Mouse (Mus musculus): ENCODE results near the gene Dvl2. TPM values are rescaled to one million over a fixed set of nuclear protein-coding genes. Genes with fewer than 3 reads are reported as not detected.
"Not testable (repeated sequence)": the region's sequence is repeated elsewhere in the genome, so short reads cannot be mapped to it uniquely, and the experiment has no call there.

Dvl2 gene
- 47.3 and 52.0 TPM in 2 replicates for polyA plus RNA-seq (2014; fragmentation: Nextera tagmentation; extraction: Ambion mirVana)

DNA sequence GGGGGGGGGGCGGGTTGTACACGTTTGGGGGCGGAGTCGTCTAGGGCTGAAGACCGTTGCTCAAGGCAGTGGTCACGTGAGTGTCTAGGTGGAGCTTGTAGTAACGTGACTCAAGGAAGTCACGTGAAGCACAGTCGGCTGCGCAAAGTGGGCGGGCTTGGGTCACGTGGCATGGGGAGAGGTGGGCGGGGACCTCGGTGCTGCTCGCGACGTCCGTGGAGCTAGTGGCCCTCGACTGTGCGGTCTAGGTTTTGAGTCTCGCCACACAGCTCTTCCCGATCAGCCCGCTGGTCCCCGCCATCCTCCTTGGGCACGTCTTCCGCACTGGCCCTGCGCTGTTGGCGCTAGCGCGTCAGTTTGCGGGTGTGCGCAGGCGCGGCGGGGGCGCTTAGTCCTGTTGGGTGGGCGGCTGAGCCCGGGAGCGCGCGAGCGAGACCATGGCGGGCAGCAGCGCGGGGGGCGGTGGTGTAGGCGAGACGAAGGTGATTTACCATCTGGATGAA lies at the start of gene Dvl2:
Gene Dvl2 (plus strand): TSS at position 200 of the 503 bp plus-strand sequence.
- ATAC-seq (ENCODE audit: insufficient number of reproducible peaks, low FRiP score, low TSS enrichment, low read depth), result peak; percentile 59

DNA sequence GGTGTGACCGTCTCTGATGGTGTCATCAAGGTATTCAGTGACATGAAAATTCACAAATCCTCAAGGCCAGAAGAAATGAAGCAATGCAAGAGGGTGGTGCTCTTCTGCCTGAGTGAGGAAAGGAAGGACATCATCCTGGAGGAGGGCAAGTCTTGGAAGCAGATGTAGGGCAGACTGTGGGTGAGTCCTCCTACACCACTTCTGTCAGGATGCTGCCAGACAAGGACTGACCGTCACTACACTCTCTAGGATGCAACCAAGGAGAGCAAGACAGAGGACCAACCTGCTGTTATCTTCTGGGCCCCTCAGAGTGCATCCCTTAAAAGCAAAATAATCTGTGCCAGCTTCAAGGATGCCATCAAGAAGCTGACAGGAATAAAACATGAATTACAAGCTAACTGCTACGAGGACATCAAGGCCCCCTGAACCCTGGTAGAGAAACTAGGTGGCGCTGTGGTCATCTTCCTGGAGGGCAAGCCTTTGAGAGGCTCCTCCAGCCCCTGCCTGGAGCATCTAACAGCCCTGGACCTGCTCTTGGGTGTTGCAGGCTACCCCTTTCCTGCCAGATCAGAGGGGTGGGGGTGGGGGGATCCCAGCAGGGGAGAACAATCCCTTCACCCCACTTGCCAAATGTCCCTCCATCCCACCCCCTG lies 49.5 kb upstream of the Dvl2 start:
- no peak for ATAC-seq (ENCODE audit: insufficient number of reproducible peaks, low FRiP score, low TSS enrichment, low read depth)
- no peak for DNase-seq (ENCODE audit: low spot score)
- peaks cover 7% of the 10 kb centered on the region; the same call in 1 of the 2 replicates for H3K4me1 ChIP-seq (ENCODE audit: control insufficient read depth, insufficient read depth, low read length)
- H3K4me2 ChIP-seq (ENCODE audit: low read depth, severe bottlenecking), result no peak overlapping the region
- no peaks in the 10 kb centered on the region for H3K9me3 ChIP-seq (ENCODE audit: control insufficient read depth, low read length)
- H3K36me3 ChIP-seq (ENCODE audit: control insufficient read depth, insufficient read depth, low read length), result no peaks in the 10 kb centered on the region
- no peaks in the 10 kb centered on the region for H3K27me3 ChIP-seq (ENCODE audit: control insufficient read depth, insufficient read depth, low read length)
- H3K9ac ChIP-seq (ENCODE audit: low read length), result no peak overlapping the region
- 41% methylated on average over 4 of the region's 4 CpGs for WGBS
- H3K27ac ChIP-seq (replicated peaks; ENCODE audit: low read depth, low read length), result no peak overlapping the region
- no peak overlapping the region for H3K4me3 ChIP-seq (ENCODE audit: low read depth, low read length)

More for the DNA sequence above, at the start of gene Dvl2:
- Histone ChIP-seq H3K9me3 (ENCODE audit: control insufficient read depth, low read length) (no peaks in the 10 kb centered on the region), H3K27ac (replicated peaks; ENCODE audit: low read depth, low read length) (peak within 1 kb of the TSS; percentile 93), H3K4me1 (ENCODE audit: control insufficient read depth, insufficient read depth, low read length) (peaks cover 14% of the 10 kb centered on the region; the same call in 1 of the 2 replicates), H3K4me2 (ENCODE audit: low read depth, severe bottlenecking) (peak within 1 kb of the TSS; percentile 90), H3K4me3 (ENCODE audit: low read depth, low read length) (peak within 1 kb of the TSS; percentile 78), H3K27me3 (ENCODE audit: control insufficient read depth, insufficient read depth, low read length) (no peaks in the 10 kb centered on the region), H3K9ac (ENCODE audit: low read length) (peak within 1 kb of the TSS; percentile 69), H3K36me3 (ENCODE audit: control insufficient read depth, insufficient read depth, low read length) (peaks cover 20% of the 10 kb centered on the region)
- peak; percentile 95 for DNase-seq (ENCODE audit: low spot score)
- WGBS, result under 1% methylated on average over 48 of the region's 48 CpGs

DNA sequence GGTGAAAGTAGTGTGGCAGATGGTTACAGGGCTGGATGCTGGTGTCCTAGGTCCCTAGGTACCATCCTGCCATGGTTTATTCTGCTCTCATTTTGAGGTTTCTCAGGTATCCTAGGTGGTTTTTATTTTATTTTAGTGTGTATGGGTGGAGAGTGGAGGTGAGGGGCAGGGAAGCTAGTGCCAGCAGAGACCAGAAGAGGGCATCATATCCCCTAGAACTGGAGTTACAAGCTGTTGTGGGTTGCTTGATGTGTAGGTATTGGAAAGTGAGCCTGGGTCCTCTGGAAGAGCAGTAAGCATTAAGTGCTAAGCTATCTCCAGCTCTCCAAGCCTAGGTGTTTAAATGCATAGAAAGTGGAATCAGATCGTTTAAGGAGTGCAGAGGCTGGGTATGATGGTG lies 48.1 kb upstream of the Dvl2 start:
- ATAC-seq (ENCODE audit: insufficient number of reproducible peaks, low FRiP score, low TSS enrichment, low read depth), result no peak

DNA sequence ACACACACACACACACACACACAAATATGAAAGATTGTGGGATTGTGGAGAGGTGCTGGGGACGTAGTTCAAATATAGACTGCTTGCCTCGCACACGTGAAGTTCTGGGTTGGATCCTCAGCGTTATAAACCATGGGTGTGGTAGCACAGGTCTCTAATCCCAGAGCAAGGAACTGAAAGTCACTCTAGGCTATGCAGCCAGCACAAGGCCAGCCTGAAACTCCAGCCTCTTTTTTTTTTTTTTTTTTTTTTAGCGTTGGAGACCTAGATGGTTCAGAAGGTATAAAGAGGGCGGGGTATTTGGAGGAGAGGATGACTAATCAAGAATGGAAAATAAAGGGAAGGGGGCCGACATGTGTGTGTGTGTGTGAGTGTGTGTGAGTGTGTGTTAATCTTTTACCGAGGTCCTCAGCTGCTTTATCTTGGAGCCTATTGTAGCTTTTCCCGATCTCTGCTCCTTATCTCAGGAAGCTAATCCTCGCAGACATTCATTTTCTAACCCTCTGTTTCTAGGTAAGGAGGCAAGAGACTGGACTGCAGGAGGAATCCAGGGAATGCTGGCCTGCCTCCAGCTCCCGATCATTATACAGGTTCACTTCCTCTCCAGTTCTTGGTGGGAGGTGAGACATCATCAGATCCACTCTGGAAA lies 47.0 kb upstream of the Dvl2 start:
- Histone ChIP-seq H3K4me1 (ENCODE audit: control insufficient read depth, insufficient read depth, low read length) (no peaks in the 10 kb centered on the region), H3K9me3 (ENCODE audit: control insufficient read depth, low read length) (no peaks in the 10 kb centered on the region), H3K27ac (replicated peaks; ENCODE audit: low read depth, low read length) (no peak overlapping the region), H3K27me3 (ENCODE audit: control insufficient read depth, insufficient read depth, low read length) (no peaks in the 10 kb centered on the region), H3K4me3 (ENCODE audit: low read depth, low read length) (no peak overlapping the region), H3K9ac (ENCODE audit: low read length) (no peak overlapping the region), H3K36me3 (ENCODE audit: control insufficient read depth, insufficient read depth, low read length) (no peaks in the 10 kb centered on the region), H3K4me2 (ENCODE audit: low read depth, severe bottlenecking) (no peak overlapping the region)
- WGBS, result 78% methylated on average over 11 of the region's 11 CpGs
- no peak for DNase-seq (ENCODE audit: low spot score)
- ATAC-seq (ENCODE audit: insufficient number of reproducible peaks, low FRiP score, low TSS enrichment, low read depth), result no peak

More for the DNA sequence above, 48.1 kb upstream of the Dvl2 start:
- Histone ChIP-seq H3K27me3 (ENCODE audit: control insufficient read depth, insufficient read depth, low read length) (no peaks in the 10 kb centered on the region), H3K4me2 (ENCODE audit: low read depth, severe bottlenecking) (no peak overlapping the region), H3K4me1 (ENCODE audit: control insufficient read depth, insufficient read depth, low read length) (peaks cover 3% of the 10 kb centered on the region; the same call in 1 of the 2 replicates), H3K9ac (ENCODE audit: low read length) (no peak overlapping the region), H3K4me3 (ENCODE audit: low read depth, low read length) (no peak overlapping the region), H3K36me3 (ENCODE audit: control insufficient read depth, insufficient read depth, low read length) (no peaks in the 10 kb centered on the region), H3K27ac (replicated peaks; ENCODE audit: low read depth, low read length) (no peak overlapping the region), H3K9me3 (ENCODE audit: control insufficient read depth, low read length) (no peaks in the 10 kb centered on the region)
- DNase-seq (ENCODE audit: low spot score), result no peak
- 63% methylated on average over 1 of the region's 1 CpGs for WGBS

DNA sequence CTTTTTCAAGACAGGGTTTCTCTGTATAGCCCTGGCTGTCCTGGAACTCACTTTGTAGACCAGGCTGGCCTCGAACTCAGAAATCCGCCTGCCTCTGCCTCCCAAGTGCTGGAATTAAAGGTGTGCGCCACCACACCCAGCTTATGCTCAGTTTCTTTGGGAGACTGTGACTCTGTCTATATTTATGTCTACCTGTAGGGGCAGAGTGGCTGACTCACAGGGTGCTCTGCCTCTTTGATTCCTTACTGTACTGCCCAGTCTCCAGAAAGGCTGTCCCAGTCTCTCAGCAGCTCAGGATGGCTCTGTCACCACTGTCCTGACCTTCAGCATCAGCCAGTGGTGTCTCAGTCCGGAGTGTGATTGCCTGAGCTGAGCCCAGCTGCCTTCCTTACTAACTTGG lies 44.8 kb upstream of the Dvl2 start:
- WGBS, result 77% methylated on average over 3 of the region's 4 CpGs
- H3K4me3 ChIP-seq (ENCODE audit: low read depth, low read length); H3K36me3 ChIP-seq (ENCODE audit: control insufficient read depth, insufficient read depth, low read length); H3K27me3 ChIP-seq (ENCODE audit: control insufficient read depth, insufficient read depth, low read length); H3K9ac ChIP-seq (ENCODE audit: low read length); H3K4me1 ChIP-seq (ENCODE audit: control insufficient read depth, insufficient read depth, low read length); DNase-seq (ENCODE audit: low spot score); H3K9me3 ChIP-seq (ENCODE audit: control insufficient read depth, low read length); H3K4me2 ChIP-seq (ENCODE audit: low read depth, severe bottlenecking); ATAC-seq (ENCODE audit: insufficient number of reproducible peaks, low FRiP score, low TSS enrichment, low read depth); H3K27ac ChIP-seq (replicated peaks; ENCODE audit: low read depth, low read length): not testable (repeated sequence)

DNA sequence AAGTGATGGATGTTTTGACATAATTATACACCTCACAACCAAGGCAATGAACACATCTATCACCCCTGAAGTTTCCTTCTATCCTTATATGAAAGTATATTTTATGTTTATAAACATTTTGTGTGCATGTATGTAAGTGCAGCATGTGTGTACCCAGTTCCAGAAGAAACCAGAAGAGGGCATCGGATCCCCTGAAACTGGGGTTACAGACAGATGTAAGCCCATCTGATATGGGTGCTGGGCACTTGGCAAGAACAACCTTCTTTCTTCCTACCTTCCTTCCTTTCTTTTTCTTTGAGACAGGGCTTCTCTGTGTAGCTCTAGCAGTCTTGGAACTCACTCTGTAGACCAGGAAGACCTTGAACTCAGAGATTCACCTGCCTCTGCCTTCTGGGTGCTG lies 44.2 kb upstream of the Dvl2 start:
- ATAC-seq (ENCODE audit: insufficient number of reproducible peaks, low FRiP score, low TSS enrichment, low read depth) (no peak), DNase-seq (ENCODE audit: low spot score) (no peak)
- H3K9me3 ChIP-seq (ENCODE audit: control insufficient read depth, low read length), result no peaks in the 10 kb centered on the region
- 71% methylated on average over 1 of the region's 1 CpGs for WGBS
- no peaks in the 10 kb centered on the region for H3K36me3 ChIP-seq (ENCODE audit: control insufficient read depth, insufficient read depth, low read length)
- H3K4me2 ChIP-seq (ENCODE audit: low read depth, severe bottlenecking), result no peak overlapping the region
- H3K4me1 ChIP-seq (ENCODE audit: control insufficient read depth, insufficient read depth, low read length), result no peaks in the 10 kb centered on the region
- H3K27me3 ChIP-seq (ENCODE audit: control insufficient read depth, insufficient read depth, low read length), result no peaks in the 10 kb centered on the region
- H3K4me3 ChIP-seq (ENCODE audit: low read depth, low read length), result no peak overlapping the region
- no peak overlapping the region for H3K27ac ChIP-seq (replicated peaks; ENCODE audit: low read depth, low read length)
- no peak overlapping the region for H3K9ac ChIP-seq (ENCODE audit: low read length)

DNA sequence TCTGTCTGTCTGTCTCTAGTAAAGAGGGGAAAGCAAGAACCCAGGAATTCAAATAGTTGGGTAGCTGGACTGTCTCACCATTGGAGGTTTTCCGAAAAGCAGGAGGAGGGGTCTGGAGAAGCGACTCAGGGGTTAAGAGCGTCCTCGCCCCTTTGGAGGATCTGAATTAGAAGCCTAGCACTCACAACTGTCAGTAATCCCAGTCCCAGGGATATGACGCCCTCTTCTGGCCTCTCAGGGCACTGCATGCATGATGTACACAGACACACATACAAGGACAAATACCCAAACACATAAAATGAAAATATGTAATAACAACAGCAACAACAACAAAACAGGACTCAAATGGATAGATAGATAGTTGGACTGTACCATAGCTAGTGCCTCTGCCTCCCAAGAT lies 39.8 kb upstream of the Dvl2 start:
- WGBS, result 31% methylated on average over 5 of the region's 5 CpGs
- H3K4me2 ChIP-seq (ENCODE audit: low read depth, severe bottlenecking), result no peak overlapping the region
- no peaks in the 10 kb centered on the region for H3K9me3 ChIP-seq (ENCODE audit: control insufficient read depth, low read length)
- H3K9ac ChIP-seq (ENCODE audit: low read length), result no peak overlapping the region
- DNase-seq (ENCODE audit: low spot score) (no peak), ATAC-seq (ENCODE audit: insufficient number of reproducible peaks, low FRiP score, low TSS enrichment, low read depth) (no peak)
- H3K4me3 ChIP-seq (ENCODE audit: low read depth, low read length), result no peak overlapping the region
- no peaks in the 10 kb centered on the region for H3K36me3 ChIP-seq (ENCODE audit: control insufficient read depth, insufficient read depth, low read length)
- no peak overlapping the region for H3K27ac ChIP-seq (replicated peaks; ENCODE audit: low read depth, low read length)
- H3K27me3 ChIP-seq (ENCODE audit: control insufficient read depth, insufficient read depth, low read length), result peaks cover 30% of the 10 kb centered on the region
- no peaks in the 10 kb centered on the region for H3K4me1 ChIP-seq (ENCODE audit: control insufficient read depth, insufficient read depth, low read length)

DNA sequence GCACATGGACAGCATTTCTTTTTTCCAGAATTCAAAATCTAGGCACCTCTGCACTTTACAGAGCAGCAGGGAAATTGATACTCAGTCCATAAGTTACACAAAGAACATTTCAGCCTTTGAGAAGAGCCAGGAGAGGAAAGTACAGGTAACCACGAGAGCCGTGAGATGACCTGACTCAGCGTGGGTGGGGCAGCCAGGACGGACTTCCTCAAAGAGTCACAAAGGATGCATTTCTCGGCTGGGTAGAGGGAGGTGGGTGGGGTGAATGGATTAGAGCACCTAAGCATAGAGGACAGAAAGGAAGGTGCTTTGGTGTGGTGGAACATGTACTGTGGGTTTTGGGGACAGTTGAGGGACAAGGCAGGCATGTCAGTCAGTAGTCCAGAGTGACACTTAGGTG lies 38.6 kb upstream of the Dvl2 start:
- H3K4me3 ChIP-seq (ENCODE audit: low read depth, low read length), result no peak overlapping the region
- no peak for DNase-seq (ENCODE audit: low spot score)
- no peaks in the 10 kb centered on the region; the same call in 1 of the 2 replicates for H3K4me1 ChIP-seq (ENCODE audit: control insufficient read depth, insufficient read depth, low read length)
- H3K4me2 ChIP-seq (ENCODE audit: low read depth, severe bottlenecking), result no peak overlapping the region
- peaks cover 42% of the 10 kb centered on the region for H3K27me3 ChIP-seq (ENCODE audit: control insufficient read depth, insufficient read depth, low read length)
- no peaks in the 10 kb centered on the region for H3K36me3 ChIP-seq (ENCODE audit: control insufficient read depth, insufficient read depth, low read length)
- no peak overlapping the region for H3K27ac ChIP-seq (replicated peaks; ENCODE audit: low read depth, low read length)
- no peak for ATAC-seq (ENCODE audit: insufficient number of reproducible peaks, low FRiP score, low TSS enrichment, low read depth)
- no peaks in the 10 kb centered on the region for H3K9me3 ChIP-seq (ENCODE audit: control insufficient read depth, low read length)
- no peak overlapping the region for H3K9ac ChIP-seq (ENCODE audit: low read length)
- 44% methylated on average over 5 of the region's 5 CpGs for WGBS
